Mouse (Mus musculus) embryonic facial prominence, embryonic 10.5 days (tissue): ENCODE measurements around the gene Dip2b. TPM values are rescaled to one million over a fixed set of nuclear protein-coding genes. Genes with fewer than 3 reads are reported as not detected.
A peak's percentile ranks its signal among the peaks of the same experiment; 100 is the strongest.

Experiments
- DNase-seq: peaks from one replicate; pipeline ENCODE4 v3.0.0-alpha.2; 2017; ENCODE audit warnings: low spot score
- H3K27ac ChIP-seq: fragments of 300-500 bp; sonication (generic); replicated peaks from 2 replicates; pipeline ENCODE4 v1.5.1; 2016; ENCODE audit warnings: mild to moderate bottlenecking
- H3K27me3 ChIP-seq: fragments of 300-500 bp; sonication (generic); replicated peaks from 2 replicates; pipeline ENCODE4 v1.6.1; 2016; ENCODE audit warnings: low read depth, mild to moderate bottlenecking; ENCODE audit not compliant: poor library complexity, severe bottlenecking
- H3K36me3 ChIP-seq: fragments of 300-500 bp; sonication (generic); replicated peaks from 2 replicates; pipeline ENCODE4 v1.6.1; 2016; ENCODE audit warnings: mild to moderate bottlenecking, moderate library complexity
- H3K4me1 ChIP-seq: fragments of 300-500 bp; sonication (generic); 2 replicates; pipeline ENCODE4 v1.6.1; 2016
- H3K4me3 ChIP-seq: fragments of 300-500 bp; sonication (generic); 2 replicates; pipeline ENCODE4 v1.5.1; 2016; ENCODE audit warnings: mild to moderate bottlenecking, moderate library complexity
- H3K9me3 ChIP-seq: fragments of 300-500 bp; sonication (generic); 2 replicates; pipeline ENCODE4 v1.6.1; 2016; ENCODE audit warnings: mild to moderate bottlenecking
- WGBS: fragments of 180-500 bp; shearing (Covaris S2); methylation state at CpG from one replicate; pipeline ENCODE4 v1.1.7; 2016; 5-methylcytosine and 5-hydroxymethylcytosine counted together
- polyA plus RNA-seq: library from polyadenylated mRNA; unstranded; fragments of >200 nt; fragmentation: Nextera tagmentation; extraction: Ambion mirVana; gene quantifications from 2 replicates; pipeline ENCODE4 v1.2.1, GENCODE M21; 2016

The Dip2b gene
- polyA plus RNA-seq, 1 experiment from 2014 or later = 16.2 TPM

DNA sequence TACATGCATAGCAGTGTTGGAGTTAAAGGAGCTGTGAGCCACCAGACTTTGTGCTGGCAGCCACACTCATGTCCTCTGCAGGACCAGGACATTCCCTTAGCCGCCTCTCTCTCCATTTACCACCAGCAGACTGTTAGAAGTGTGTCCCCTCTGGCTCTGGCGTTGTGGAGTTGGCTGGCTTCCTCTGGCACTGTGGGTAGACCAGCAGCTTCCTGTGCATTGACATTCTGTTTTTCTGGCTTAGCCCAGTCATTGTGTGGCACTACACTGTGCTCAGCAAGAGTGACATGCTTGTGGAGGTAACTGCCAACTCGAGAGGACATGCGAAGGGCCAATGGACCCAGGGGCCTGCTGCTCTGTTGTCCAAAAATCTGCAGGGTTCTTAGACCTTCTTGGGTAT lies 141.8 kb downstream of the Dip2b start:
- H3K4me3 ChIP-seq = no peak overlapping the region
- 93% methylated on average over 4 of the region's 4 CpGs for WGBS
- no peaks in the 10 kb centered on the region for H3K4me1 ChIP-seq
- peaks cover 85% of the 10 kb centered on the region for H3K36me3 ChIP-seq
- H3K9me3 ChIP-seq = no peaks in the 10 kb centered on the region
- no peak for DNase-seq
- H3K27ac ChIP-seq = no peak overlapping the region
- no peaks in the 10 kb centered on the region for H3K27me3 ChIP-seq

GRCm38 (mm10) chr15:100181841-100182240 lies 143.4 kb downstream of the Dip2b start:
- H3K36me3 ChIP-seq = peaks cover 90% of the 10 kb centered on the region
- DNase-seq = no peak
- no peaks in the 10 kb centered on the region for H3K27me3 ChIP-seq
- no peak overlapping the region for H3K4me3 ChIP-seq
- H3K9me3 ChIP-seq = no peaks in the 10 kb centered on the region
- WGBS = 90% methylated on average over 10 of the region's 10 CpGs
- H3K27ac ChIP-seq = no peak overlapping the region
- H3K4me1 ChIP-seq = no peaks in the 10 kb centered on the region

DNA sequence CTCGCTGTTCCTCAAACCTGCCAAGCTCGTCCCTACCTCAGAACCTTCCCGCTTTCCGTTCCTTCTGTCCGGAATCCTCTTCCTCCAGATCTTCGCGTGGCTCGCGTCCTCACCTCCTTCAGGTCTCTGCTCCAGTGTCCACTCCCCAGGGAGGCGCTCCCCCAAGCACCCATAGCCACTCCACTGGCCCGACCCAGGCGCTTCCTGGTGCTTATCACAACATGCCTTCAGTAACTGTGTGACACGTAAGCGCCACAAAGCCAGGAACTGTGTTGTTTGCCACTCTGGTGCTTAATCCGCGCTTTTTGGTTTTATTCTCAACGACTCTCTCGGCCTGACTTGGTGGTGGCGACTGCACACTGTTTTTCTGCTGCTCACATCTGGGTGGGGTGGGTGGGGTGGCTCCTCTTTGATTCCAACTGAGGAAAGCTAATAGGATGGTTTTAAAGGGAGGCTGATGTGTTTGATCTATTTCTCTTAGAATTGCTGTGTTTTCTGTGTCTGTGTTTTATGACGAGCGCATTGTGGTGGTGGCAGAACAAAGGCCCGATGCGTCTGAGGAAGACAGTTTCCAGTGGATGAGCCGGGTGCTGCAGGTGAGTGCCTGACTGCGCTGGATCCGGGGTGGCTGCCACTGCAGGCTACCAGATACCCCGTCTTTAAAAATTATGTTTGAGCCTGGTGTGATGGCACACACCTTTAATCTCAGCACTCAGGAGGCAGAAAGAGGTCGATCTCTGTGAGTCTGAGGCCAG lies 144.2 kb downstream of the Dip2b start:
- 89% methylated on average over 28 of the region's 28 CpGs for WGBS
- no peaks in the 10 kb centered on the region for H3K9me3 ChIP-seq
- no peaks in the 10 kb centered on the region for H3K4me1 ChIP-seq
- no peak for DNase-seq
- no peak overlapping the region for H3K27ac ChIP-seq
- no peak overlapping the region for H3K4me3 ChIP-seq
- H3K36me3 ChIP-seq = peaks cover 91% of the 10 kb centered on the region
- no peaks in the 10 kb centered on the region for H3K27me3 ChIP-seq

DNA sequence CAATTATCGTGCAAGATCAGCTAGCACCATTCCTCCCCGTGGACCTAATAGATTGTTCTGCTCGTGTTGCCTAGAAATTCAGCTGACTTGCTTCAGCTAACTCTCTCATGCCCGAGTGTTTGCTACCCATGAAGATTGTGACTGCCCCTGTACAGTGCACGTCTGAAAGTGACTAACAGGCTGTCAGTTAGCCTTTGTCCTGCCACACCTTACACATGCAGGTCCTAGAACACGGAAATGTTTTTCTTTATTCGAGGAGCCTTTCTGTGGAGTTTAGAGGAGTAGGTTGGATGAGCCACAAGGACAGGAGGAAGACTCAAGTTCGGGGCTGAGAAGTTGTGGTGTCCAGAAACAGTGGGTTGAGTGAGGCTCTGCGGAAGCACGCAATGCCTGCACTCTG lies 145.0 kb downstream of the Dip2b start:
- Histone ChIP-seq H3K27me3 (no peaks in the 10 kb centered on the region), H3K9me3 (no peaks in the 10 kb centered on the region), H3K4me3 (no peak overlapping the region), H3K36me3 (peaks cover 93% of the 10 kb centered on the region), H3K4me1 (no peaks in the 10 kb centered on the region), H3K27ac (no peak overlapping the region)
- DNase-seq = no peak
- WGBS = 92% methylated on average over 10 of the region's 10 CpGs

GRCm38 (mm10) chr15:100184821-100185496 lies 146.5 kb downstream of the Dip2b start:
- no peaks in the 10 kb centered on the region for H3K27me3 ChIP-seq
- 87% methylated on average over 5 of the region's 5 CpGs for WGBS
- DNase-seq = no peak
- H3K4me1 ChIP-seq = no peaks in the 10 kb centered on the region
- no peak overlapping the region for H3K27ac ChIP-seq
- no peak overlapping the region for H3K4me3 ChIP-seq
- peaks cover 98% of the 10 kb centered on the region for H3K36me3 ChIP-seq
- H3K9me3 ChIP-seq = no peaks in the 10 kb centered on the region

- no peak overlapping the region for H3K27ac ChIP-seq
- WGBS = 94% methylated on average over 9 of the region's 9 CpGs
- H3K36me3 ChIP-seq = peaks cover 98% of the 10 kb centered on the region
These were observed 147.8 kb downstream of the Dip2b start for GRCm38 (mm10) chr15:100186234-100186633.

GRCm38 (mm10) chr15:100186882-100187672 lies 148.6 kb downstream of the Dip2b start:
- no peak overlapping the region for H3K27ac ChIP-seq
- no peaks in the 10 kb centered on the region for H3K27me3 ChIP-seq
- 94% methylated on average over 8 of the region's 8 CpGs for WGBS
- no peaks in the 10 kb centered on the region for H3K9me3 ChIP-seq
- H3K4me1 ChIP-seq = no peaks in the 10 kb centered on the region
- H3K4me3 ChIP-seq = no peak overlapping the region
- no peak for DNase-seq
- H3K36me3 ChIP-seq = peaks cover 98% of the 10 kb centered on the region

More at GRCm38 (mm10) chr15:100186234-100186633, 147.8 kb downstream of the Dip2b start:
- Histone ChIP-seq H3K4me3 (no peak overlapping the region), H3K27me3 (no peaks in the 10 kb centered on the region), H3K4me1 (no peaks in the 10 kb centered on the region), H3K9me3 (no peaks in the 10 kb centered on the region)
- DNase-seq = no peak

GRCm38 (mm10) chr15:100188542-100188941 lies 150.1 kb downstream of the Dip2b start:
- Histone ChIP-seq H3K27me3 (no peaks in the 10 kb centered on the region), H3K36me3 (peaks cover 99% of the 10 kb centered on the region), H3K4me1 (no peaks in the 10 kb centered on the region), H3K27ac (no peak overlapping the region), H3K9me3 (no peaks in the 10 kb centered on the region), H3K4me3 (no peak overlapping the region)
- DNase-seq = no peak
- 92% methylated on average over 5 of the region's 5 CpGs for WGBS

DNA sequence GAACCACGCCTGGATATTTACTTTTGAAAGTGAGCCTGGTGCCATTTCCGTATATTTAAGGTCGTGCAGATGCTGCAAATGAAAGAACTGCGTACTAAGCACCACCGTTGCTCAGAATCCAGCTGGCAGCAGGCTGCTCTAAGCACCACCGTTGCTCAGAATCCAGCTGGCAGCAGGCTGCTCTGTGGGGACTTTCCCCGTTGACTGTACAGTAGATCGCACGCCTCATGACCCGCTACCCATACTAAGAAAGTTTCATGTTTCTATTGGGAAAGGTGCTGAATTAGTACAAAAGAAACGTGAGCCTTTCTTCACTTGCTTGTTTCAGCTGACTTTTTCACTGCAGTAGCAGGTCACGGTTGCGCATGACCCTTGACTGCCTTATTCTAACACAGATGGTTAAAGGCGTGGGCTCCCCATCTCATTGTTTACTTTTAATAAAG lies 150.5 kb downstream of the Dip2b start:
- Histone ChIP-seq H3K4me3 (no peak overlapping the region), H3K9me3 (no peaks in the 10 kb centered on the region), H3K36me3 (peaks cover 99% of the 10 kb centered on the region), H3K4me1 (no peaks in the 10 kb centered on the region), H3K27ac (no peak overlapping the region), H3K27me3 (no peaks in the 10 kb centered on the region)
- WGBS = 83% methylated on average over 14 of the region's 14 CpGs
- peak; percentile 16 for DNase-seq

GRCm38 (mm10) chr15:100190083-100190482 lies 151.6 kb downstream of the Dip2b start:
- 91% methylated on average over 5 of the region's 5 CpGs for WGBS
- peaks cover 100% of the 10 kb centered on the region for H3K36me3 ChIP-seq

GRCm38 (mm10) chr15:100198983-100199745 lies 160.7 kb downstream of the Dip2b start:
- Histone ChIP-seq H3K27ac (no peak overlapping the region), H3K4me3 (no peak overlapping the region), H3K9me3 (no peaks in the 10 kb centered on the region), H3K36me3 (peaks cover 96% of the 10 kb centered on the region), H3K27me3 (no peaks in the 10 kb centered on the region), H3K4me1 (no peaks in the 10 kb centered on the region)
- WGBS = 90% methylated on average over 11 of the region's 11 CpGs
- DNase-seq = no peak

More at GRCm38 (mm10) chr15:100190083-100190482, 151.6 kb downstream of the Dip2b start:
- Histone ChIP-seq H3K4me1 (no peaks in the 10 kb centered on the region), H3K9me3 (no peaks in the 10 kb centered on the region), H3K27ac (no peak overlapping the region), H3K4me3 (no peak overlapping the region), H3K27me3 (no peaks in the 10 kb centered on the region)
- no peak for DNase-seq

GRCm38 (mm10) chr15:100199790-100200189 lies 161.3 kb downstream of the Dip2b start:
- WGBS = 75% methylated on average over 3 of the region's 3 CpGs
- no peaks in the 10 kb centered on the region for H3K27me3 ChIP-seq
- H3K9me3 ChIP-seq = no peaks in the 10 kb centered on the region
- no peaks in the 10 kb centered on the region for H3K4me1 ChIP-seq
- no peak for DNase-seq
- H3K27ac ChIP-seq = no peak overlapping the region
- peaks cover 96% of the 10 kb centered on the region for H3K36me3 ChIP-seq
- no peak overlapping the region for H3K4me3 ChIP-seq
